Mouse (Mus musculus) megakaryocyte, embryonic 14.5 days (primary cell): Measurements from ENCODE around the gene AI413582. TPM values are rescaled to one million over a fixed set of nuclear protein-coding genes. Genes with fewer than 3 reads are reported as not detected.
A peak's percentile ranks its signal among the peaks of the same experiment; 100 is the strongest.

Experiments used
- H3K27me3 ChIP-seq: replicated peaks from 2 replicates; pipeline ENCODE3; 2012; ENCODE audit warnings: inconsistent platforms
- H3K36me3 ChIP-seq: replicated peaks from 2 replicates; pipeline ENCODE3; 2012; ENCODE audit warnings: low read length, inconsistent platforms, mixed read lengths
- H3K4me1 ChIP-seq: 2 replicates; pipeline ENCODE4 v1.6.1; 2012; ENCODE audit warnings: inconsistent platforms
- H3K4me3 ChIP-seq: replicated peaks from 2 replicates; pipeline ENCODE3; 2012; ENCODE audit warnings: moderate library complexity, mild to moderate bottlenecking, inconsistent platforms
- H3K9me3 ChIP-seq: 2 replicates; pipeline ENCODE4 v1.6.1; 2012; ENCODE audit warnings: inconsistent platforms
- FLI1 ChIP-seq: IDR thresholded peaks from 2 replicates; pipeline ENCODE4 v1.6.1; 2012; ENCODE audit warnings: low read length, inconsistent platforms, mixed read lengths
- GATA1 ChIP-seq: IDR thresholded peaks from 3 replicates; pipeline ENCODE4 v1.6.1; 2012; ENCODE audit warnings: mixed read lengths, low read length, inconsistent platforms, borderline replicate concordance
- polyA plus RNA-seq: library from polyadenylated mRNA; stranded (reverse); fragments of >175 nt; gene quantifications from 2 replicates; pipeline ENCODE4 v1.2.3, GENCODE M21; 2012; ENCODE audit warnings: low replicate concordance; ENCODE audit not compliant: insufficient read depth

The AI413582 gene
- polyA plus RNA-seq, 1 experiment = 284 TPM

- Histone ChIP-seq H3K4me3 (peak within 1 kb of the TSS; percentile 96), H3K4me1 (peaks cover 86% of the 10 kb centered on the region), H3K9me3 (no peaks in the 10 kb centered on the region), H3K36me3 (peaks cover 26% of the 10 kb centered on the region), H3K27me3 (no peaks in the 10 kb centered on the region)
- TF ChIP-seq GATA1 (no peak), FLI1 (no peak)
Measured at GRCm38 (mm10) chr17:27556315-27557011, 9.1 kb downstream of the AI413582 start, which contains the start of gene Hmga1. Gene Hmga1, plus strand, starts transcription at chr17:27556497.

GRCm38 (mm10) chr17:27555512-27556172 is 9.9 kb downstream of the AI413582 start:
- Histone ChIP-seq H3K9me3 (no peaks in the 10 kb centered on the region), H3K4me3 (peak overlapping the region; percentile 96), H3K4me1 (peaks cover 86% of the 10 kb centered on the region), H3K36me3 (peaks cover 17% of the 10 kb centered on the region), H3K27me3 (no peaks in the 10 kb centered on the region)
- no peak for TF ChIP-seq FLI1

GRCm38 (mm10) chr17:27555075-27555511 is 10.5 kb downstream of the AI413582 start:
- Histone ChIP-seq H3K27me3 (no peaks in the 10 kb centered on the region), H3K36me3 (peaks cover 12% of the 10 kb centered on the region), H3K4me3 (peak overlapping the region; percentile 96), H3K4me1 (peaks cover 84% of the 10 kb centered on the region), H3K9me3 (no peaks in the 10 kb centered on the region)
- TF ChIP-seq GATA1 = no peak
- TF ChIP-seq FLI1 = no peak

DNA sequence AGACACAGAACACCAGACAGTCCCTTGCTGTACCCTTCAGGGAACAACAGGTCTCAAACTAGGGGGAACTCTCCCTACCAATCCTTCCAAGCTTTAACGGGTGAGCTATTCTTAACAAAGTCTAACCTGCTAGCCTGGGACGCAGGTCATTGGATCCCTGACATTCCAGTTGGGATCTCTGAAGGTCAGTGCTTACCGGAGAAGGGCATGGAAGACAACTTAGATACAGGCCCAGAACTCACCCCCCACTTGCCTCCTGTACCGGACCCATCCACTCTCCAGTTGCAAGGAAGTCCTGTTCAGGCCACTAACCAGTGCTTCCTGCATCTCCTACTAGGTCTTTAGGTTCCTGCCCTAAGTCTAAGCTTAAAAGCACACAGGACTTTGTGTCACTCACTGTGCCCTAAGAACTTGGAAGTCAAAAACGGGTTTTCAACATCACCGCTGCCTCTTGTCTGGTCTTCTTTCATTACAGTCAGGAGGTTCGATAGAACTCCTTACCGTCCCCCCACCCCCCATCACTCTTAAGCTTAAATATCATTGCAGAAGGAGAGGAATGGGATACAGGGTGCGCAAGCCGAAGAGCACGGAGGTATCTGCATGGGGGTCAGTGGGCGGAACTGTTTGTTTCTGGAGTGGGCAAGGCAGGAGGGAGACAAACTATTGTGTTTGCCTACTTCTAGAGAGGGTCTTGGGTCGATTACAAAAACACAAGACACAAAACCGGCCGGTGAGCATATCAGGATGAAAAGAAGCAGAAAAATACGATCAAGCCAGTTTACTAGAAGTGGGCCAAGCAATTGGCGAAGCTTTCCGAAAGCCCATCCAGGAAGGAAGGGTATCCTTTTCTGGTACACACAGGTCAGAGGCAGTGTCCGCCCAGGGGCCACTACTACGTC is 11.2 kb downstream of the AI413582 start:
- peaks cover 8% of the 10 kb centered on the region for H3K36me3 ChIP-seq
- no peaks in the 10 kb centered on the region for H3K27me3 ChIP-seq
- TF ChIP-seq GATA1 = no peak
- no peak for TF ChIP-seq FLI1
- peaks cover 84% of the 10 kb centered on the region for H3K4me1 ChIP-seq
- H3K9me3 ChIP-seq = no peaks in the 10 kb centered on the region
- H3K4me3 ChIP-seq = peak overlapping the region; percentile 96

DNA sequence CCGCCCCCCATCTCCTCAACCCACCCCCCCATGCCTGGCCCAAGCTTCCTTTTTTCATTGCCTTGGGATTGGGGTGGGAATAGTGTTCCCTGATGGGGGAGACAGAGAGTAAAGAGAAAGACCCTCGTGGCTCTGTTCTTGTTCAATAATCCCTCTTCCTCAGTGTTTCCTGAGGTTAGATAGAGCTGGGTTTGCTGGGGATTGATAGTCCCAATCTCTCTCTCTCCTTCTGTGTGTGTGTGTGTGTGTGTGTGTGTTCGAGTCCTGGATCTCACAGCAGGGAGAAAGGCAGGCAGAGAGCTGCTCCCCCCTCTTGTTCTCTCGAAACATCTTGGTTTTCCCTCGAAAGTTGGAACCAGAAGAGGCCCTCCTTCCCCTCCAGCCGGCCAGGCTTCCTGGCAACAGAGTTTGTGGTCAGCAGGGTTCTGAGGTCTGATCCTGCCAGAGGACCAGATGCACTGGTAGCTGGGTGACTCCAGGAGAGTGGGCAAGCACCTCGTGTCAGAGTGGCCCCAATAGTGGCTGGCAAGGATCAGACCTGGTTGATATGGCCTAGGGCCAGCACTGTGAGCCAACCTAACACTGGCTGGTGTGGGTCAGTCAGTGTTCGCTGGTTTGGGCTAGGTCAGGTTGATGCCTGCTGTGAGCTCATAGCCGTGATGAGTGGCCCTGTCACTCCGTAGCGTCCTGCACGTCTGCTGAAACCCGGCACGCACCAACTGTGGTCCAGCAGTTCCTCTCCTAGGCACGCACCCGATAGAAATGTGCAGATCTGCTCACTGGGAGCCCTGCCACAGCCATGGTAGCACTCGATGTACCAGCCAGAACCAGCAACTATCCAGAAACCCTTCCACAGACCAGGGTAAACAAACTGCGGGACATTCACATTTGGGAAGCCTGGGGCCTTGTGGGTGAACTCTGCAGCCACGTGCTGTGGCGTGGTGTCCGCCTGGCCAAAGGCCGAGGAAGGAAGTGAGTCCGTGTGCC is 13.0 kb downstream of the AI413582 start:
- Histone ChIP-seq H3K36me3 (no peaks in the 10 kb centered on the region), H3K9me3 (no peaks in the 10 kb centered on the region), H3K4me3 (peak overlapping the region; percentile 88), H3K4me1 (peaks cover 83% of the 10 kb centered on the region), H3K27me3 (no peaks in the 10 kb centered on the region)
- TF ChIP-seq FLI1 (0 out of 2 replicates have a peak, but pooled peaks have one; percentile 7), GATA1 (peak; percentile 22; the same call in 1 of the 3 replicates)

DNA sequence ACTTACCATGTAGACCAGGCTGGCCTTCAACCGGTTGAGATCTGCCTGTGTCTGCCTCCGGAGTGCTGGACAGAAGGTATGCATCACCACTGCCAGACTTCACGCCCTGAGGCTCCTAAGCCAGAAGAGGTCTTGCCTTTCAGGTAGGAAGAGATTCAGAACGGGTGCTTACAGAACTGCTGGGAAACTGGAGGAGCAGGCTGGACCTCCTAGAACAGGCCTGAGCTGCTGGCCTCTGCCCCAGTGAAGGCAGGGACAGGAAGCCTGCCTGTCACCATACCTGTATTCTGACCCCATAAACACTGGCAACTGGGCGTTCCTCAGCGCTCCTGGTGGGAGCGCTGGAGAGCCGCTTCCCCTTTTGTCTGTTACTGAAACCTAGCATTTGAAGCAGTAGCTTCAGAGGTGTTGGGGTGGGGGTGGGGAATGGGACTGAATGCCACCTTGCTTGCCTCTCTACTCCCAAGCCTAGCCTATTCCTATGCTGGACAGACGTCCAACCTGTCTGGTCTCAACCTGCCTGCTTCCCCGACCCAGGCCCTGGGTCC is 14.1 kb downstream of the AI413582 start:
- H3K36me3 ChIP-seq = no peaks in the 10 kb centered on the region
- peak overlapping the region; percentile 42 for H3K4me3 ChIP-seq
- peaks cover 93% of the 10 kb centered on the region for H3K4me1 ChIP-seq
- no peaks in the 10 kb centered on the region for H3K27me3 ChIP-seq
- no peaks in the 10 kb centered on the region for H3K9me3 ChIP-seq
- TF ChIP-seq FLI1 (no peak), GATA1 (no peak)

DNA sequence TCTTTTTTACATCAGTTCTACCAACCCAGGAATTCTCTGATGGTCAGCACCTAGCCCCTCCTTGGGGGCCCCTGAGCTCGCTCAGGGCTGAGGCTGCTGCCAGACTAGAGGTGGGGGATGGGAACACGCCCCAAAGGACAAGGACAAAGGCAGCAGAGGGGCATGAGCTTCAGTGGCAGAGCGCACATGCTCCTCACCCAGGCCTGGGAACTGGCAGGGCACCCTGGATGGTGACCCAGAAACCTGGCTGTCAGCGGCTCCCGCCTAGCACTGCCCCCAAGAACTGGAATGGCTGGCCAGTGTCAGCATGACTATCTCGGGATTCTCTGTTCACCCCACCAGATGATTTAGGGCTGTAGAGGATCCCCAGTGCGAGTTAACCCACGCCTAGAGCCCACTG is 16.3 kb downstream of the AI413582 start:
- H3K9me3 ChIP-seq = no peaks in the 10 kb centered on the region
- peak overlapping the region; percentile 35 for H3K4me3 ChIP-seq
- TF ChIP-seq GATA1 (no peak), FLI1 (no peak)
- H3K4me1 ChIP-seq = peaks cover 85% of the 10 kb centered on the region
- no peaks in the 10 kb centered on the region for H3K36me3 ChIP-seq
- peaks cover 2% of the 10 kb centered on the region for H3K27me3 ChIP-seq

GRCm38 (mm10) chr17:27547253-27547868 is 18.2 kb downstream of the AI413582 start:
- peaks cover 4% of the 10 kb centered on the region for H3K27me3 ChIP-seq
- no peaks in the 10 kb centered on the region for H3K9me3 ChIP-seq
- H3K36me3 ChIP-seq = no peaks in the 10 kb centered on the region
- H3K4me1 ChIP-seq = peaks cover 77% of the 10 kb centered on the region
- peak overlapping the region; percentile 64 for H3K4me3 ChIP-seq
- no peak for TF ChIP-seq FLI1
- TF ChIP-seq GATA1 = no peak
